Mouse (Mus musculus): ENCODE results near the gene Tmem208.
"Not testable (repeated sequence)": the region's sequence is repeated elsewhere in the genome, so short reads cannot be mapped to it uniquely, and the experiment has no call there.

The Tmem208 gene

GRCm38 (mm10) chr8:105326141-105326672 lies at the start of gene Tmem208, which contains the start of gene Lrrc29:
Gene Tmem208, plus strand, starts transcription at chr8:105326354.
Gene Lrrc29, minus strand, starts transcription at chr8:105326278.
- DNase-seq (ENCODE audit: low read depth, low spot score): peak; percentile 95

DNA sequence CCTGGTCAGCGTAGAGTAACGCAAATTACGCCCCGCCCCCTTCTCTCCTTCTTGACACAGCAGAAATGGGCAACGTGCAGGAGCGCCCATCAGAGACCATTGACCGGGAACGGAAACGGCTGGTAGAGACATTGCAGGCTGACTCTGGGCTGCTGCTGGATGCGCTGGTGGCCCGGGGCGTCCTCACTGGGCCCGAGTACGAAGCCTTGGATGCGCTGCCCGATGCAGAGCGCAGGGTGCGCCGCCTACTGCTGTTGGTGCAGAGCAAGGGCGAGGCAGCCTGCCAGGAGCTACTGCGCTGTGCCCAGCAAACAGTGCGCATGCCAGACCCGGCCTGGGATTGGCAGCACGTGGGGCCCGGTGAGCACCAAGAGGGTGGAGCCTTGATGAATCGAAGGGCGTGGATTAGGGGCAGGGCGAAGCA lies 47.2 kb upstream of the Tmem208 start:
- DNase-seq (ENCODE audit: low read depth, low spot score): no peak

GRCm38 (mm10) chr8:105280567-105280966 lies 45.6 kb upstream of the Tmem208 start:
- DNase-seq (ENCODE audit: low read depth, low spot score): no peak

DNA sequence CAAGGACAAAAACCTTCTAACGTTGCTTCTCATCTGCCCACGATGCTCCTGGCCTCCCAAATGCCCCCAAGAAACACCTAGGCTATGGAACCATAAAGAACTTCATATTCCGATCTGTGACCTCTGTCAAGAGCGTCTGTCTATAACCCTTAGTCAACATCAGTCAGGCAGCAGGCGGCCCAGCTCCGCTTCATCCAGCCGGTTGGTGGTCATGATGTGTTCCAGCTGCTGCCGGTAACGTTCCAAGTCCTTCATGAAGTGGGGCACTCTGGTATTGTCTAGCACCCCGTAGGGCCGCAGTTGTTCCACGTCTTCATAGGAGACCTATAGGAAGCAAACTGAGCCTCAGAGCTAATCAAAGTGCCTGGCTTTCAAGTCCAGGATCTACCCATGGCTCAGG lies 44.3 kb upstream of the Tmem208 start:
- no peak for DNase-seq (ENCODE audit: low read depth, low spot score)

GRCm38 (mm10) chr8:105282239-105282638 lies 43.9 kb upstream of the Tmem208 start:
- DNase-seq (ENCODE audit: low read depth, low spot score): no peak

DNA sequence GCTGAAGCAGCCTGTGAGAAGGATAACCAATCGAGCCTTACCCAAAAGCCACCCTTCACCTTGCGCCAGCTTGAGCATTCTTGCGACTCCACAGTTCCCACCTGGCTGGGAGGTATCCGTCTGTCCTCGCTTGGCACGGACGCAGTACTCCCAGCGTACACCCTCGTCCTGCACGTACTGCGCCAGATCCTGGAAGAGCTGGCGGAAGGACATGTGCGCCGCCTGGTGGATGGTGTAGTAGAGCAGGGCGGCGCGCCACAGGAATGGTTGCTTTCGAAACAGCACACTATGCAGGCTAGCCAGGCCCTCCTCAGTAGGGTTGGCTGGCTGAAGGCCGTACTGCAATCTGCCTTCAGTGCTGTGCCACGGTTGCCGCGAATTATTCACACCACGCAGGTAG lies 43.1 kb upstream of the Tmem208 start:
- DNase-seq (ENCODE audit: low read depth, low spot score): no peak

DNA sequence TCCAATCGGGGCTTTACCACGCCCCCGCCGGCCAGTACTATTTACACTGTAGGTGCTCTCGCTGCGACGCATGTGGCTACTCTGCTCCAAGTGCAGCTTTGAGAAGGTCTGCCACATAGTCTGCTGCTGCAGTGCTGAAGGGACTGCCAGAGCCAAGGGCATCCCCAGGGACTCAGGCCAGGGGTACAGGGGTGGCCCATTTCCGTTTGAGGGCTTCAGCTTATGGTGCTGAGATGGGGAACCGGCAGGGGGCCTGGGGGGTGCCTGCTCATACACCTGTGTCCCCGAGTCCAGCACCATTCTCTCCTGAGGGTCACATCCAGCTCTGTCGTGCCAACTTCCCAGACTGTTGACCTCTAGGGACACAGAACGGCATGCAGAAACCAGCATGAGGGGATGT lies 40.6 kb upstream of the Tmem208 start:
- DNase-seq (ENCODE audit: low read depth, low spot score): no peak

- no peak for DNase-seq (ENCODE audit: low read depth, low spot score)
Measured at GRCm38 (mm10) chr8:105286907-105287306, 39.2 kb upstream of the Tmem208 start.

GRCm38 (mm10) chr8:105288231-105288630 lies 37.9 kb upstream of the Tmem208 start:
- no peak for DNase-seq (ENCODE audit: low read depth, low spot score)

- DNase-seq (ENCODE audit: low read depth, low spot score): peak; percentile 97
Measured at GRCm38 (mm10) chr8:105288958-105289732, 37.0 kb upstream of the Tmem208 start.

DNA sequence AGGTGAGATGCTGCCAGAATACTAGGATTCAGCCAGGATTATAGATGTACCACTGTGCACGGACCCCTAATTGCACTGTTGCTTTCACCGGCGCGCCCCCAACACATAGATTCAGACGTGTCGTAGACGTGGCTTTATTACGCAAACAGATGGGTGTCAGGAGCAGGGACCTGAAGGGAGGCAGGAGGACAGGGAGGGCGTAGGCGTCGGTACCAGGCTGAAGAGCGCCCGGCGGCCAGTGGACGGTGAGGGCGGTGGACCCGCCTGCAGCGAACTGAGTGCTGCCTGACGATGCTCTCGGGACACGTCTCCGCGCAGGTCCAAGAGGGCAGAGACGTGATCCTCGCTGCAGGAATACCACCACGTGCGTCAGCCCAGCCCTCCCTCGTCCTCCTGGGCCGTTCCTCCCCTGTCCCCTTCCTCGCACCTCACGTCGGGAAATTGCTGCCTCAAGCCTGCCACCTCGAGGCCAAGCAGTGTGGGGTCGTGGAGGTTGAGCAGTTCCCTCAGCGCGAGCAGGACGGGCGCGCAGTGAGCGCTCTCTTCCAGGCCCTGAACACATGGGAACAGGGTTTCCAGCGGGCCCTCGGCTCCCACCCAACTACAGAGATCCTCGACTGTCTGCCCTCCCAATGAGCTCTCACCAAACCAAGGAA lies 36.2 kb upstream of the Tmem208 start, which contains the start of gene 4931428F04Rik:
TSS of gene 4931428F04Rik (minus strand) at position 60 of the 656 bp plus-strand sequence.
- no peak for DNase-seq (ENCODE audit: low read depth, low spot score)

DNA sequence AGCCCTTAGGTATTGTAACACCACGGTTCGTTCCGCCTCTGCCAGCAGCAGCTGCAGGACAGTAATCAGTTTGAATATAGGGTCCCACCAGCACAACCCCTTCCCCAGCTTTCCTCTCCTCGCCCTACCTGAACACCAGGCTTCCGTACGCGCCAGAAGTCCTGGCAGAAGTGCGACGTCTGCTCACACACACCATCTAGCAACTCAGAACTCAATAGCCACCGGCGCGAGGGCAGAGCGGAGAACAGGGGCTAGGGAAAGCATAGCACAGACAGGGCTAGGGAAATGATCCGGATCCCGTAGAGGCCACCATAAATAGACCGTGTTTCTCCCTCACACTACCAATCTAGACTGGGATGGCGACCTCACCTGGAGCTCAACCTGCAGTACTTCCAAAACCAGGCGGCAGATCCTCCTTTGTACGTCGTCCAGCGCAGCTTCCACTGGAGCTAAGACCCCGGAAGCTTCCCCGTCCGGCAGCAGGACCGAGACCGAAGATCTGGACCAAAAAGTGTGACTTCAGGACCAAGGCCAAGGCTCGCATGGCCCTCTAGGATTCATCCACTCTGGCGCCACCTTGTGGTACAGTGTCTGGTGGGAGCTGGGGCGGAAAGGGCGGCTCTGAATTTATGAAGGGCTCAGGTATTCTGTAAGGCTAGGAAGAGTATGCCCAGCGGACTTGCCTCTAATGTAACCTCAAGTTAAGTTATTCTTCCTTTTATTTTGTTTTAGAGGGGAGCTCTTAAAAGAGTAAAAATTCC lies 35.4 kb upstream of the Tmem208 start:
- DNase-seq (ENCODE audit: low read depth, low spot score): no peak

GRCm38 (mm10) chr8:105291364-105291763 lies 34.8 kb upstream of the Tmem208 start:
- DNase-seq (ENCODE audit: low read depth, low spot score): not testable (repeated sequence)

GRCm38 (mm10) chr8:105291802-105292201 lies 34.4 kb upstream of the Tmem208 start:
- not testable (repeated sequence) for DNase-seq (ENCODE audit: low read depth, low spot score)

- DNase-seq (ENCODE audit: low read depth, low spot score): no peak
Measured at GRCm38 (mm10) chr8:105292471-105292870, 33.7 kb upstream of the Tmem208 start.

DNA sequence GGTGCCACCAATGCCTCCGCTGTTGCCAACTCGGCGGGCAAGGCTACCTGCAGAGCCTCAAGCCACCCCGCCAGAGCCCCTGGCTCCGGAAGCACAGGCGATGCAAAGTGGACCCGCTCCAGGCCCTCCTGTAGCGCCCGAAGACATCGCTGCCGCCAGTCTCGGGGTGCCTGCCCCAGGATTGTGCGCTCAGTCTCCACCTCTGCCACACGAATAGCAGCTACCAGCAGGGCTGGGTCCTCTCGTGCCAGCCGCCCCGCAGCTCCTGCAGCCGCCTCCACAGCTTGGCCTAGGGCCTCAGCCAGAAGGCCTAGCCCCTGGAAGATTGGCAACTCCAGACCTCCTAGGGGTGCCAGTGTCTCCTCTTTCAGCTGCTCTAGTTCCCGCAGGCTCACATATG lies 32.7 kb upstream of the Tmem208 start:
- DNase-seq (ENCODE audit: low read depth, low spot score): no peak

DNA sequence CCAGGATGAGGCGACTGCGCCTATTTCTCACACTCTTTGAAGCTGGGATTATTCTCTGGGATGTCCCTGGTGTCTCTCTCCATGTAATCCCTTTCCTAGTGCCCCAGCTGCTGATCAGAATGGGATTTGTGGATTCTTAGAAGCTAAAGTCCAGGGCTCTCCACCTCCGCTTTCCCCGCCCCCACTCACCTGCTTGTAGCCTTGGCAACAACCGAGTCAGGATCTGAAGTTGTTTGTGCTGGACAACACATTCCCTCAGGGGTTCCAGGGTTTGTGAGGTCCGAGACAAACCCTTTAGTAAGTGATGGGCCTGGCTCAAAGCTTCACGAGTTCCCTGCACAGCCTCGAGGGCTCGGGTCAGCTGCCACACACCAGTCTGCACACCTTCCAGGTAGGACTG lies 31.4 kb upstream of the Tmem208 start:
- DNase-seq (ENCODE audit: low read depth, low spot score): no peak

GRCm38 (mm10) chr8:105295256-105295655 lies 30.9 kb upstream of the Tmem208 start:
- DNase-seq (ENCODE audit: low read depth, low spot score): no peak

GRCm38 (mm10) chr8:105295895-105296573 lies 30.1 kb upstream of the Tmem208 start, which contains the start of gene Exoc3l:
Gene Exoc3l, minus strand, starts transcription at chr8:105296101.
- DNase-seq (ENCODE audit: low read depth, low spot score): no peak

GRCm38 (mm10) chr8:105297511-105298192 lies 28.5 kb upstream of the Tmem208 start, which contains the start of gene E2f4:
Gene E2f4, plus strand, starts transcription at chr8:105297663.
- peak; percentile 91 for DNase-seq (ENCODE audit: low read depth, low spot score)

Data from telencephalon, adult 2 months (tissue).